Mouse (Mus musculus): Measurements from ENCODE around the gene Icosl.

- no peak for TF ChIP-seq CTCF (IDR thresholded peaks at IDR 0.05; ENCODE audit: extremely low read depth, insufficient read depth, low read length)
- no peak for TF ChIP-seq POLR2A (IDR thresholded peaks at IDR 0.05; ENCODE audit: extremely low read depth, insufficient read depth, low read length)
These were observed 59.5 kb downstream of the Icosl start for GRCm38 (mm10) chr10:78128647-78129046.
